Mouse (Mus musculus): ENCODE measurements at regions not wholly inside any gene's neighbourhood (a gene's known extent, or its start where the extent isn't known, plus 50 kb on each side); places are given as distances from the start of the nearest gene placed in this dataset.

DNA sequence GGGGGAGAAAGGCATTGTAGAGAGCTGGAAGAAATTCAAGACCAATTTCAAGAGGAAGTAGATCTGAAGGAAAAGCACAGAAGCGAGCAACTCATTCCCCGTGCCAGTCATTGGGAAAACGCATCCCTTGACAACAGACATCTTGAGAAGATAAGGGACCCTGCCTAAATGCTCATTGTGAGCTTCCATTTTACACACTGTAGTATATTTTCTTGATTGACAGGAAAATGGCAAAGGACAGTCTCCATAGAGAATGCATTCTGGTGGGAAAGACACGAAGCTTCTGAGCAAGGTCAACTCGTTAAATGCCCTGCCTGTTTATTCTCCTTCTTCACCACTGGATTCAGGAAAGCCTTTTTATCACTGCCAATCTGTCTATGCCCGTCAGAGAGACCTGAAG is 424.1 kb upstream of the Vwc2 start:
- no peak for DNase-seq (ENCODE audit: low read depth)

DNA sequence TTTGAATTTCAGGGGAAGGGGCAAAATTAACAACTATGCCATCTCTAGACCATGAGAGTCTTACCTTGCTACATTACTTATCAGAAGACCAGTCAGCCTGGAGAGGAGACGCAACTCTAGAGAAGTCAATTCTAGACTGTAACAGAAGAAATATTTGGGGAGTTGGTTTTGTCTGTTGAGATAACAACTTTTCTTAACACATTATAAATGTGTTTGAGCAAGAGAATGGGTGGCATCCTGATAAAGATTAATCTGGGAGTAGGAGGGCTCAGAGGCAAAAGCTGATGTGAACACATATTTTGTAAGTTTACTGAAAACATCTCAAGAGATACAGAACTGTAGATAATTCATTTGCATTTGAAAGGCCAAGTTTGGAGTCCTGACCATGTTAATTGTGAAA is 389.0 kb upstream of the Vwc2 start:
- no peak for DNase-seq (ENCODE audit: low read depth)

DNA sequence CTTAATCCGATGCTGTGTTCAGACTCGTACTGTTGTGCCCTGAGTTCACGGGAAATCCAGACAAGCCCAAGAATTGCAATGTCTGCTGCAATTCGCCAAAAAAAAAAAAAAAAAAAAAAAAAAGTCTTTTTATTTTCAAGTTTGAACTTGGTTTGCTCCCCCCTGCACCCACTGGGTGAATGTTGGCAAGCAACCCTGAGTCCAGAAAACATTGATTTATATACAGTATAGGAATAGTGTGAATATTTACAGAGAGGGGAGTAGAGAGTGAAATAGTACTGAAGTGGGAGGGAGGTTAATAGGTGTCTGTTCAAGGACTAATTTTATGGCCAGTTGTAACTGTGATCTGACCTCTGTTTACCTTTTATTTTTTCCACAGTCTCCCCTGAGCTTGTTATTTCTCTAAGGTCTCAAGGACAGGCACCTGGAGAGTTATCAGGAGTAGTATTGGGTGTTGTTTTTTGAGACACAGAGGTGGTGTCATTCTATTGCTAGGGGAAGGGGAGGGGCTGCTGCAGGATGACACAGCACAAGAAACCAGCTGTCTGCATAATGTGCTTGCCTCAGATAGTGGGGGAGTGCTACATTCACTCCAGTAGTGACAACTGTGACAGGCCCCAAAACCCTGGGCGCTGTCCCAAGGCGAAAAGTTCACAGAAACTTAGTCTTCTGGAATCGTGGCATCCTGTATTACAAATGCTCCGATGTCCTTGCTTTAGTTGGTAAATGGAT is 385.0 kb upstream of the Vwc2 start:
- peak; percentile 30 for DNase-seq (ENCODE audit: low read depth)
